Comparison of ENCODE assay signal across 11 mouse cellular contexts in genomic region chr4:129540012-129540411, GRCm38 (mm10). TPM values are rescaled to one million over a fixed set of nuclear protein-coding genes. Genes with fewer than 3 reads are reported as not detected.
A peak's percentile ranks its signal among the peaks of the same experiment; 100 is the strongest.
DNase-seq lines count a peak whose midpoint lies in the region; ATAC-seq lines count a peak whose summit lies in the region.
"Had no signal": no experiment of that assay in that cellular context is flagged by ENCODE, and none has a peak within 500 bp of the region (broad histone marks: within the 10 kb centered on the region; RNA-seq: fewer than 3 reads in every experiment).

No protein-coding gene starts in this region.

- no peaks in the 10 kb centered on the region for H3K27me3 ChIP-seq in midbrain, embryonic 13.5 days
- H3K27me3 ChIP-seq: embryonic facial prominence, embryonic 13.5 days; liver, embryonic 15.5 days had no signal

- no peaks in the 10 kb centered on the region for H3K9me3 ChIP-seq in midbrain, embryonic 13.5 days
- H3K9me3 ChIP-seq: embryonic facial prominence, embryonic 13.5 days; liver, embryonic 15.5 days had no signal

- no peak overlapping the region for H3K9ac ChIP-seq in midbrain, embryonic 13.5 days (replicated peaks)
- H3K9ac ChIP-seq: embryonic facial prominence, embryonic 13.5 days; liver, embryonic 15.5 days had no signal

- ATAC-seq in megakaryocyte-erythroid progenitor cell, adult 5-6 weeks (replicated peaks; ENCODE audit: low FRiP score, low TSS enrichment, poor library complexity, severe bottlenecking): 0 out of 2 replicates have a peak, but pooled peaks have one; percentile 40
- ATAC-seq in midbrain, embryonic 13.5 days: no peak

- H3K27ac ChIP-seq in midbrain, embryonic 13.5 days: no peak overlapping the region
- H3K27ac ChIP-seq: embryonic facial prominence, embryonic 13.5 days; liver, embryonic 15.5 days had no signal

- peaks cover 23% of the 10 kb centered on the region for H3K4me1 ChIP-seq in midbrain, embryonic 13.5 days (replicated peaks)

- peaks cover 29% of the 10 kb centered on the region for H3K36me3 ChIP-seq in midbrain, embryonic 13.5 days

- intact Hi-C loops in heart, postnatal 14 days (cut with DNase I): loop anchor here (2.0 kb wide), 1 partner anchor 23 kb away; no protein-coding TSS in a partner anchor

- no peak overlapping the region for H3K4me3 ChIP-seq in midbrain, embryonic 13.5 days (replicated peaks)
- H3K4me3 ChIP-seq: embryonic facial prominence, embryonic 13.5 days; liver, embryonic 15.5 days had no signal

- WGBS in midbrain, embryonic 13.5 days: 93% methylated on average over 6 of the region's 6 CpGs

- H3K4me2 ChIP-seq in midbrain, embryonic 13.5 days (replicated peaks): no peak overlapping the region
- H3K4me2 ChIP-seq: embryonic facial prominence, embryonic 13.5 days had no signal

- DNase-seq in heart, postnatal 14 days: peak; percentile 17 to 35
- no peak for DNase-seq in heart, adult 18-20 months
- DNase-seq in CD4-positive helper T cell, adult 2 months (ENCODE audit: low read depth, low spot score): peak; percentile 55
- peak; percentile 18 for DNase-seq in brain, adult 2 months (ENCODE audit: low read depth, low spot score)
- no peak for DNase-seq in embryo, embryonic 11 days
- no peak for DNase-seq in urinary bladder, adult 2 months (ENCODE audit: low spot score)

RNA-seq across cellular contexts. Expression of gene Hdac1, which starts 2.5 kb away (rescaled TPM):
- 10 to 100 TPM; 23.9 to 24.2 TPM for total RNA-seq in heart, postnatal 14 days (2021)
- 10 to 100 TPM; 12.5 to 17.5 TPM for total RNA-seq in heart, adult 18-20 months (2021)
- total RNA-seq in megakaryocyte-erythroid progenitor cell, adult 5-6 weeks (2014; fragmentation: Nextera tagmentation): 136 and 147 TPM in 2 replicates
- 72.7 and 76.2 TPM in 2 replicates for total RNA-seq in megakaryocyte-erythroid progenitor cell, adult 5-6 weeks (2017)
- 101 and 112 TPM in 2 replicates for polyA plus RNA-seq in urinary bladder, adult 2 months (2012; rRNA removed)
- 138 TPM in 2 replicates for polyA plus RNA-seq in midbrain, embryonic 13.5 days (2015; fragmentation: Nextera tagmentation; extraction: Ambion mirVana)

RNA-seq across cellular contexts. Expression of gene Marcksl1, which starts 26.6 kb away (rescaled TPM):
- total RNA-seq in heart, postnatal 14 days (2021): 10 to 100 TPM; 13.6 to 23.8 TPM
- 1 to 10 TPM; 4.5 to 4.7 TPM for total RNA-seq in heart, adult 18-20 months (2021)
- 29.9 and 30.4 TPM in 2 replicates for total RNA-seq in megakaryocyte-erythroid progenitor cell, adult 5-6 weeks (2014; fragmentation: Nextera tagmentation)
- 41.4 and 48.3 TPM in 2 replicates for total RNA-seq in megakaryocyte-erythroid progenitor cell, adult 5-6 weeks (2017)
- polyA plus RNA-seq in urinary bladder, adult 2 months (2012; rRNA removed): 151 and 161 TPM in 2 replicates
- 1,749 and 1,885 TPM in 2 replicates for polyA plus RNA-seq in midbrain, embryonic 13.5 days (2015; fragmentation: Nextera tagmentation; extraction: Ambion mirVana)

RNA-seq across cellular contexts. Expression of gene Lck, which starts 33.4 kb away (rescaled TPM):
- total RNA-seq in heart, postnatal 14 days (2021): 10 to 100 TPM in 1 of 2 experiments, 1 to 10 TPM in 1; 1.4 to 20.4 TPM
- 1 to 10 TPM in 1 of 2 experiments, under 1 TPM in 1; 0.32 to 5.0 TPM for total RNA-seq in heart, adult 18-20 months (2021)
- total RNA-seq in megakaryocyte-erythroid progenitor cell, adult 5-6 weeks (2014; fragmentation: Nextera tagmentation): 12.7 and 12.8 TPM in 2 replicates
- 3.7 and 11.6 TPM in 2 replicates for total RNA-seq in megakaryocyte-erythroid progenitor cell, adult 5-6 weeks (2017)
- 2.9 and 3.7 TPM in 2 replicates for polyA plus RNA-seq in urinary bladder, adult 2 months (2012; rRNA removed)
- polyA plus RNA-seq in midbrain, embryonic 13.5 days (2015; fragmentation: Nextera tagmentation; extraction: Ambion mirVana): 5.9 and 7.1 TPM in 2 replicates

RNA-seq across cellular contexts. Expression of gene Fam167b, which starts 38.3 kb away (rescaled TPM):
- under 1 TPM; 0.53 to 0.83 TPM for total RNA-seq in heart, postnatal 14 days (2021)
- total RNA-seq in heart, adult 18-20 months (2021): under 1 TPM in 1 of 2 experiments, not detected in 1; 0.44 TPM
- not detected in 2 replicates for total RNA-seq in megakaryocyte-erythroid progenitor cell, adult 5-6 weeks (2014; fragmentation: Nextera tagmentation)
- not detected in 2 replicates for total RNA-seq in megakaryocyte-erythroid progenitor cell, adult 5-6 weeks (2017)
- 4.0 and 4.7 TPM in 2 replicates for polyA plus RNA-seq in urinary bladder, adult 2 months (2012; rRNA removed)
- 0.22 and 0.35 TPM in 2 replicates for polyA plus RNA-seq in midbrain, embryonic 13.5 days (2015; fragmentation: Nextera tagmentation; extraction: Ambion mirVana)

RNA-seq across cellular contexts. Expression of gene Fam229a, which starts 49.0 kb away (rescaled TPM):
- total RNA-seq in heart, postnatal 14 days (2021): not detected
- total RNA-seq in heart, adult 18-20 months (2021): under 1 TPM in 1 of 2 experiments, not detected in 1; 0.57 TPM
- total RNA-seq in megakaryocyte-erythroid progenitor cell, adult 5-6 weeks (2014; fragmentation: Nextera tagmentation): not detected in 2 replicates
- not detected in 2 replicates for total RNA-seq in megakaryocyte-erythroid progenitor cell, adult 5-6 weeks (2017)
- polyA plus RNA-seq in urinary bladder, adult 2 months (2012; rRNA removed): 0.73 and 0.94 TPM in 2 replicates
- not detected in 2 replicates for polyA plus RNA-seq in midbrain, embryonic 13.5 days (2015; fragmentation: Nextera tagmentation; extraction: Ambion mirVana)
- polyA plus RNA-seq: embryonic facial prominence, embryonic 13.5 days; stomach, embryonic 16.5 days had no signal

Comparison
In these comparisons a context has a peak if more than half of its experiments do, and no peak if none do; other contexts are left out.
1. DNase-seq: peak in heart, postnatal 14 days (2 of 2), CD4-positive helper T cell, adult 2 months (single experiment) and brain, adult 2 months (single experiment); none in heart, adult 18-20 months (0 of 2), embryo, embryonic 11 days (single experiment) and urinary bladder, adult 2 months (single experiment).